Mouse (Mus musculus) embryonic fibroblast, embryonic 13.5 days (primary cell): ENCODE results near the gene Ubxn6.

Experiments
- CTCF ChIP-seq: IDR thresholded peaks from 2 replicates; pipeline ENCODE4 v1.5.1; 2011; ENCODE audit warnings: mild to moderate bottlenecking, control low read depth, low read length, moderate library complexity, borderline replicate concordance; ENCODE audit not compliant: insufficient read depth
- POLR2A ChIP-seq: IDR thresholded peaks from 2 replicates; pipeline ENCODE4 v1.6.1; 2011; ENCODE audit warnings: low read depth, mild to moderate bottlenecking, control low read depth, low read length, moderate library complexity

DNA sequence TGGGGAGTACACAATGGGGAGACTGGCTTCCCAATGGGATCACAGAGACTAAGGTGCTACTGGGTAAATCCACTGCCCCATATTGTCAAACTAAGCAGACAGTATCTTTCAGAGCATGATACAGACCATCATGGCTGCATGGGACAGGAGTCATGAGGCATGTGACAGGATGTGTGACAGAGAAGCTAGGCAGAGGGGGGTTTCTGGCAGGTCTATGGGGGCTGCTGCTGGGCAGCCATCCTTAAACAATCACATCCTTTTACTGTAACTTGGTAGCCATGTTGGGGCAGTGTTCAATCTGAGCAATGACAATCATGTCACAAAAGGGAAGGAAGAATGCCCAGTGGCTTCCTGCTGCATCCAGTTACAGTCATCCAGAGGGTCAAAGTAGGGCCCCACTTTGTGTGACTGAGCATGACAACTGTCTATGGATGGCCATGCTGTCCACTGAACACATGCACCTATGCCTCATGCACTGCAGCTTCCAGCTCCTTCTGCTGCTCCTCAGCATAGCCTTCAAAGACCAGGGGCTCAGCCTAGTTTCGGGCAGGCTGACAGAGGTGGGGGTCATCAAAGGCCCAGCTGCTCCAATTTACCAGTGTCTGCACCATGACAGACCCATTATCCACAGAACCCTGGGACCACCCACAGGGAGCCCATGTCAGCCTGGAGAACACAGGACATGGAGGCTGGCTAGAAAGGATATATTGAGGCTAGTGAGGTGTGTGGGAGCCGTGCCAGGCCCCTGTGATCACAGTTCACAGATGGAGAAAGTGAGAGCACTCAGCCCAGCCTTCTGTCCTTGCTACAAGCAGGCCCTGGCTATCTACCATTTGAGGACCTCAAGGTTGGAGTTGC is 52.5 kb downstream of the Ubxn6 start:
- TF ChIP-seq CTCF (no peak), POLR2A (no peak)
